Mouse (Mus musculus): ENCODE results near the gene Notch2. TPM values are rescaled to one million over a fixed set of nuclear protein-coding genes. Genes with fewer than 3 reads are reported as not detected.

Notch2 gene
- polyA plus RNA-seq, 1 experiment from 2014 or later = 6.2 TPM

DNA sequence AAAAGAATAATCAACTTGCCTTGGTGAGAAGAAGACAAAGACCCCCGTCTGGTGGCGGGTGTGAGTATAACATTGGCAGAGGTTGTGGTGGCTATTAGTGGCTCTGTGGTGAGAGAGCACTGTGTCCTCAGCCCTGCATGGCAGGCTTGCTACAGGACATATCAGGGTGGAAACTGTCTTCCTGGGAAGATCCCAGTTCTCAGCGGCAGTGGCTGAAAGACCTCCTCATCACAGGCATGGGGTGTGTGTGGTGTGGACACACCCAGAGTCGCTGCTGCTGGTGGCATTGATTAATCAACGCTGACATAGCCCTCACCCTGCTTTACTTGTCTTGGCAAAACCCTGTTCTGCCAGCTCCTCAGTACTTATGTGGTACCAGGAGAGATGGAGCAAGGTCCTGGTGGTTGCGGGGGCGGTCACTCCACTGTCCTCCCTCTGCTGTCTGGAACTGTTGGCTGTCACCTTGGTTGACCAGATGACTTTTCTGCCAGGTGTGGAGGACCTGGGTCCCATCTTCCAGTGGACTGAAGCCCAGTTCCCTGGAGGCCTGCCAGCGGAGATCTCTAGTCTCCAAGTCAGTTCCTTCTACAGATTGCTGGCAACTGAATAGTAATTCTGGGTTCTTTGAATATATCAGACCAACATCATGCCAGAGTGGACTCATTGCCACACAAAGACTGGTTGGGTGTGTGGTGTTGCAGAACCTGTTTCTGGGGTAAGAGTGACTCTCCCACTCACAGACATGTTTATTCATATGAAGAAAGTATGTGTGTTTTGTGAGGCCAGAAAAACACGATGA is 7.3 kb downstream of the Notch2 start:
- peak; percentile 29; the same call in 1 of the 2 replicates for TF ChIP-seq CTCF (IDR thresholded peaks at IDR 0.05; ENCODE audit: low read depth)
- TF ChIP-seq EP300 (IDR thresholded peaks at IDR 0.05; ENCODE audit: low read depth) = no peak
- H3K9me3 ChIP-seq (ENCODE audit: low read length) = no peaks in the 10 kb centered on the region
- H3K9ac ChIP-seq (replicated peaks) = peak overlapping the region; percentile 6; the same call in 1 of the 2 replicates
- no peak overlapping the region for H3K27ac ChIP-seq (ENCODE audit: low read depth)
- WGBS (ENCODE audit: insufficient replicate concordance) = 54% methylated on average over 9 of the region's 9 CpGs
- peaks cover 64% of the 10 kb centered on the region for H3K4me1 ChIP-seq (ENCODE audit: insufficient read depth)
- H3K4me2 ChIP-seq (ENCODE audit: low read depth, low read length) = peak overlapping the region; percentile 10; the same call in 1 of the 2 replicates
- H3K36me3 ChIP-seq (replicated peaks; ENCODE audit: insufficient read depth, low read length) = no peaks in the 10 kb centered on the region; the same call in 1 of the 2 replicates
- no peaks in the 10 kb centered on the region for H3K27me3 ChIP-seq (ENCODE audit: insufficient read depth, low read length)
- DNase-seq (no peak), ATAC-seq (0 out of 2 replicates have a peak, but pooled peaks have one; percentile 7)
- no peak overlapping the region for H3K4me3 ChIP-seq (ENCODE audit: low read depth, low read length)

DNA sequence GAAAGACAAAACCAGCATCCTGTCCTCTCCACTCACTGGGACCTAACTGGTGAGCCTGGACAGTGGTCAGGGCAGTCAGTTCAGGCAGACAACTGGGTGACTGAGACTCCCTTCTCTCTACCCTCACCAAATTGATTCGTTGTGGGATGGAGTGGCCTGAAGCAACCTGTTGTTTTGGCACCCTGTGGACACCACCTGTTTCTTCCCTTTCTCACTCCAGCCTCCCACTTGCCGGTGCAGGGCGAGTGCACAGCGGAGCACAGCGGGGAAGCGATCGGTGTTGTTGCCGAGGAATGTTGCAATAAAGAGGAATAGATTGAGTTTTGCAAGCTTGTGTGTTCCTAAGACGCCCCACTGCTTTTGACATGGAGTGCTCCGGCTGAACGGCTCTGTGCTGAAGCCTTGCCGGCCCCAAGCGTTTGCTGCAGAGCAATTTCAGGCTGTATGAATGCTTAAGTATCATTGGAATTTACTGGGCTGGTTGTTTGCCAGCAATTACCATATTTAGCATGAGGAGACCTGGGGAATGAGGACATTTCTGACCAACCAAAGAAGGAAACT is 11.0 kb downstream of the Notch2 start:
- Histone ChIP-seq H3K4me1 (ENCODE audit: insufficient read depth) (peaks cover 66% of the 10 kb centered on the region), H3K9ac (replicated peaks) (no peak overlapping the region), H3K9me3 (ENCODE audit: low read length) (no peaks in the 10 kb centered on the region), H3K36me3 (replicated peaks; ENCODE audit: insufficient read depth, low read length) (no peaks in the 10 kb centered on the region), H3K27ac (ENCODE audit: low read depth) (peak overlapping the region; percentile 82), H3K27me3 (ENCODE audit: insufficient read depth, low read length) (no peaks in the 10 kb centered on the region), H3K4me3 (ENCODE audit: low read depth, low read length) (0 out of 2 replicates have a peak overlapping the region, but pooled peaks have one; percentile 9), H3K4me2 (ENCODE audit: low read depth, low read length) (peak overlapping the region; percentile 54)
- DNase-seq (peak; percentile 68), ATAC-seq (peak; percentile 89)
- TF ChIP-seq CTCF (IDR thresholded peaks at IDR 0.05; ENCODE audit: low read depth) = 0 out of 2 replicates have a peak, but pooled peaks have one; percentile 10
- peak; percentile 62; the same call in 1 of the 2 replicates for TF ChIP-seq EP300 (IDR thresholded peaks at IDR 0.05; ENCODE audit: low read depth)
- WGBS (ENCODE audit: insufficient replicate concordance) = 30% methylated on average over 13 of the region's 13 CpGs

GRCm38 (mm10) chr3:98025521-98025920 is 12.2 kb downstream of the Notch2 start:
- Histone ChIP-seq H3K4me2 (ENCODE audit: low read depth, low read length) (peak overlapping the region; percentile 54), H3K27me3 (ENCODE audit: insufficient read depth, low read length) (no peaks in the 10 kb centered on the region)

GRCm38 (mm10) chr3:98025921-98026880 is 12.9 kb downstream of the Notch2 start:
- peak overlapping the region; percentile 82 for H3K27ac ChIP-seq (ENCODE audit: low read depth)

More at GRCm38 (mm10) chr3:98025521-98025920, 12.2 kb downstream of the Notch2 start:
- H3K4me1 ChIP-seq (ENCODE audit: insufficient read depth) = peaks cover 63% of the 10 kb centered on the region
- H3K4me3 ChIP-seq (ENCODE audit: low read depth, low read length) = no peak overlapping the region
- H3K9me3 ChIP-seq (ENCODE audit: low read length) = no peaks in the 10 kb centered on the region
- TF ChIP-seq EP300 (IDR thresholded peaks at IDR 0.05; ENCODE audit: low read depth) = no peak
- no peak for TF ChIP-seq CTCF (IDR thresholded peaks at IDR 0.05; ENCODE audit: low read depth)
- 19% methylated on average over 14 of the region's 14 CpGs for WGBS (ENCODE audit: insufficient replicate concordance)
- H3K27ac ChIP-seq (ENCODE audit: low read depth) = peak overlapping the region; percentile 82
- ATAC-seq = no peak
- DNase-seq = no peak
- H3K9ac ChIP-seq (replicated peaks) = no peak overlapping the region
- H3K36me3 ChIP-seq (replicated peaks; ENCODE audit: insufficient read depth, low read length) = no peaks in the 10 kb centered on the region

DNA sequence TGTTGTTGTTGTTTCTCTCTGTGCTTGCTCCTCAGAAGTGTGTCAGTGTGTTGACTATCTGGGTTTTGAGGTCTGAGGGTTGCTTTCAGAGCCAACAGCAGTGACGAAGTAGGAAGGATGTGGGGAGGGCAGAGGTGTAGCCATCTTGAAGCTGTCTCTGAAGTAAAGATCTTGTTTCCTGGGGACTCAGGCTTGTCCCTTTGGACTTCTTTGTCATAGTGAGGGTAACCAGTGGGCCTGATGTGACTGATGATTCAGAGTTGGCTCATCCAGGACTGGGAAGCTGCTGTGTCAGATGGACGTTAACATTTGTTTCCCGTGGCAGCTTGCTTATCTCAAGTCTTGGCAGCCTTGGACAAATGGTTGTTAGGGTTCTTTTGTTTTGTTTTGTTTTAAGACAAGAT is 14.0 kb downstream of the Notch2 start:
- H3K9ac ChIP-seq (replicated peaks) = no peak overlapping the region
- no peak for DNase-seq
- no peak for ATAC-seq
- 24% methylated on average over 3 of the region's 3 CpGs for WGBS (ENCODE audit: insufficient replicate concordance)
- no peaks in the 10 kb centered on the region for H3K9me3 ChIP-seq (ENCODE audit: low read length)
- peak overlapping the region; percentile 39; the same call in 1 of the 2 replicates for H3K27ac ChIP-seq (ENCODE audit: low read depth)
- H3K4me3 ChIP-seq (ENCODE audit: low read depth, low read length) = no peak overlapping the region
- no peaks in the 10 kb centered on the region for H3K27me3 ChIP-seq (ENCODE audit: insufficient read depth, low read length)
- peaks cover 70% of the 10 kb centered on the region for H3K4me1 ChIP-seq (ENCODE audit: insufficient read depth)
- H3K36me3 ChIP-seq (replicated peaks; ENCODE audit: insufficient read depth, low read length) = no peaks in the 10 kb centered on the region
- no peak overlapping the region for H3K4me2 ChIP-seq (ENCODE audit: low read depth, low read length)
- TF ChIP-seq EP300 (IDR thresholded peaks at IDR 0.05; ENCODE audit: low read depth) (no peak), CTCF (IDR thresholded peaks at IDR 0.05; ENCODE audit: low read depth) (no peak)

More at GRCm38 (mm10) chr3:98025921-98026880, 12.9 kb downstream of the Notch2 start:
- peak; percentile 43 for ATAC-seq
- Histone ChIP-seq H3K36me3 (replicated peaks; ENCODE audit: insufficient read depth, low read length) (no peaks in the 10 kb centered on the region), H3K9ac (replicated peaks) (no peak overlapping the region), H3K4me1 (ENCODE audit: insufficient read depth) (peaks cover 63% of the 10 kb centered on the region), H3K9me3 (ENCODE audit: low read length) (no peaks in the 10 kb centered on the region), H3K27me3 (ENCODE audit: insufficient read depth, low read length) (no peaks in the 10 kb centered on the region), H3K4me3 (ENCODE audit: low read depth, low read length) (no peak overlapping the region), H3K4me2 (ENCODE audit: low read depth, low read length) (peak overlapping the region; percentile 54)
- WGBS (ENCODE audit: insufficient replicate concordance) = 45% methylated on average over 10 of the region's 10 CpGs
- TF ChIP-seq CTCF (IDR thresholded peaks at IDR 0.05; ENCODE audit: low read depth) = no peak
- no peak for DNase-seq
